Mouse (Mus musculus) CH12.LX (cell line): ENCODE data around the gene Mcm8.

Experiments used
- CTCF ChIP-seq, 2 experiments: IDR thresholded peaks in 1 of 2; conservative IDR thresholded peaks in 1 of 2; 2 replicates each; pipeline ENCODE4 v1.5.1; 2011 to 2012; ENCODE audit warnings: low read depth in 2 of 2, low read length in 2 of 2, improper control_type of control experiment in 1 of 2, inconsistent platforms in 1 of 2, mild to moderate bottlenecking in 1 of 2, moderate library complexity in 1 of 2
- EP300 ChIP-seq: IDR thresholded peaks from 2 replicates; pipeline ENCODE4 v1.6.1; 2011; ENCODE audit warnings: low read length, improper control_type of control experiment
- MYC ChIP-seq: IDR thresholded peaks from 2 replicates; pipeline ENCODE4 v1.6.1; 2011; ENCODE audit warnings: low read depth, mild to moderate bottlenecking, improper control_type of control experiment, low read length
- NELFE ChIP-seq: IDR thresholded peaks from 2 replicates; pipeline ENCODE4 v1.6.1; 2011; ENCODE audit warnings: low read depth, low read length, improper control_type of control experiment
- POLR2A ChIP-seq: IDR thresholded peaks from 2 replicates; pipeline ENCODE4 v1.6.1; 2011; ENCODE audit warnings: low read depth, mild to moderate bottlenecking, improper control_type of control experiment, low read length
- POLR2AphosphoS2 ChIP-seq: IDR thresholded peaks from 2 replicates; pipeline ENCODE4 v1.6.1; 2011; ENCODE audit warnings: low read depth, low read length, improper control_type of control experiment
- SIN3A ChIP-seq: IDR thresholded peaks from 2 replicates; pipeline ENCODE4 v1.6.1; 2012; ENCODE audit warnings: low read length, improper control_type of control experiment, inconsistent platforms
- SMC3 ChIP-seq: IDR thresholded peaks from 2 replicates; pipeline ENCODE4 v1.6.1; 2011; ENCODE audit warnings: low read depth, low read length, improper control_type of control experiment
- USF1 ChIP-seq: IDR thresholded peaks from 2 replicates; pipeline ENCODE4 v1.6.1; 2014; ENCODE audit warnings: low read depth, mild to moderate bottlenecking, inconsistent platforms, low read length, improper control_type of control experiment
- USF2 ChIP-seq: conservative IDR thresholded peaks from 2 replicates; pipeline ENCODE4 v1.6.1; 2011; ENCODE audit warnings: low read depth, low read length, improper control_type of control experiment

DNA sequence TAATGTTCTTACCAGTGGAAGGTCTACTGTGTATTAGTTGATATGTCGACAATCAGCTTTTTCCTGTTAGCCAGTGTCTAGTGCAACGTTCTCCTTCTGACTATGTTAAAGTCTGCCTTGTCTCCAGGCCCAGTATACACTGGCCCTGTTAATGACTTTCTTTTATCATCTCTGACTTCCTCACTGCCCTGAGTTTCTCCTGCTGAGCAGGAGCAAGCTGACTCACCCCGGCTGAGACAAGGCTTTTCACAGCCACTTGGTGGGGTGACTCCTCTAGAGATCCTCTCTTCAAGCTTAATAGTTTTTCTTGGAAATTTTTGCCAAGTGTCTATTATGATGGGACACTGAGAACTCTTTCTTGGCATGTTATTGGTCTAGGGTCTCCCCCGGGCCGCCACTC, 40.4 kb downstream of the Mcm8 start:
- TF ChIP-seq CTCF (conservative IDR thresholded peaks at IDR 0.05 in 1 of 2, IDR thresholded peaks at IDR 0.05 in 1 of 2; ENCODE audit: low read depth in 2 of 2, low read length in 2 of 2) (no peak), POLR2A (no peak), MYC (no peak), POLR2AphosphoS2 (no peak), NELFE (no peak), SIN3A (no peak), USF1 (no peak), SMC3 (no peak), USF2 (no peak), EP300 (no peak)
